Mouse (Mus musculus): Measurements from ENCODE around the gene Tbc1d1. TPM values are rescaled to one million over a fixed set of nuclear protein-coding genes. Genes with fewer than 3 reads are reported as not detected.

The Tbc1d1 gene
- polyA plus RNA-seq, 3 experiments from 2014 or later, result 28.0 to 49.0 (median 34.6) TPM

- no peak for ATAC-seq
These were observed 51.7 kb downstream of the Tbc1d1 start for GRCm38 (mm10) chr5:64207800-64208199.

GRCm38 (mm10) chr5:64210817-64211216 is 54.7 kb downstream of the Tbc1d1 start:
- no peak for ATAC-seq

GRCm38 (mm10) chr5:64211284-64211683 is 55.2 kb downstream of the Tbc1d1 start:
- no peak for ATAC-seq

GRCm38 (mm10) chr5:64212206-64212605 is 56.1 kb downstream of the Tbc1d1 start:
- no peak for ATAC-seq

- ATAC-seq, result no peak
These were observed 56.5 kb downstream of the Tbc1d1 start for GRCm38 (mm10) chr5:64212619-64213018.

GRCm38 (mm10) chr5:64215806-64216205 is 59.7 kb downstream of the Tbc1d1 start:
- ATAC-seq, result no peak

GRCm38 (mm10) chr5:64216326-64216725 is 60.2 kb downstream of the Tbc1d1 start:
- ATAC-seq, result no peak

- no peak for ATAC-seq
These were observed 61.2 kb downstream of the Tbc1d1 start for GRCm38 (mm10) chr5:64217256-64217655.

GRCm38 (mm10) chr5:64217816-64218602 is 61.9 kb downstream of the Tbc1d1 start:
- ATAC-seq, result no peak

GRCm38 (mm10) chr5:64218603-64218999 is 62.5 kb downstream of the Tbc1d1 start:
- no peak for ATAC-seq

- ATAC-seq, result no peak
These were observed 64.7 kb downstream of the Tbc1d1 start for GRCm38 (mm10) chr5:64220776-64221175.

GRCm38 (mm10) chr5:64224735-64225425 is 68.8 kb downstream of the Tbc1d1 start:
- no peak for ATAC-seq

GRCm38 (mm10) chr5:64228252-64228651 is 72.1 kb downstream of the Tbc1d1 start:
- no peak for ATAC-seq

- no peak for ATAC-seq
These were observed 73.3 kb downstream of the Tbc1d1 start for GRCm38 (mm10) chr5:64229336-64229866.

GRCm38 (mm10) chr5:64230061-64230466 is 74.0 kb downstream of the Tbc1d1 start:
- peak; percentile 77 for ATAC-seq

- ATAC-seq, result peak; percentile 26
These were observed 74.5 kb downstream of the Tbc1d1 start for GRCm38 (mm10) chr5:64230507-64231041.

- no peak for ATAC-seq
These were observed 76.8 kb downstream of the Tbc1d1 start for GRCm38 (mm10) chr5:64232872-64233271.

GRCm38 (mm10) chr5:64234269-64234985 is 78.3 kb downstream of the Tbc1d1 start:
- no peak for ATAC-seq

- no peak for ATAC-seq
These were observed 79.1 kb downstream of the Tbc1d1 start for GRCm38 (mm10) chr5:64235250-64235649.

GRCm38 (mm10) chr5:64236561-64236960 is 80.5 kb downstream of the Tbc1d1 start:
- no peak for ATAC-seq

GRCm38 (mm10) chr5:64237263-64237662 is 81.2 kb downstream of the Tbc1d1 start:
- ATAC-seq, result no peak

- no peak for ATAC-seq
These were observed 81.6 kb downstream of the Tbc1d1 start for GRCm38 (mm10) chr5:64237693-64238092.
